Mouse (Mus musculus): ENCODE measurements around the gene Hist1h3c.
"Not testable (repeated sequence)": the region's sequence is repeated elsewhere in the genome, so short reads cannot be mapped to it uniquely, and the experiment has no call there.

Hist1h3c gene

DNA sequence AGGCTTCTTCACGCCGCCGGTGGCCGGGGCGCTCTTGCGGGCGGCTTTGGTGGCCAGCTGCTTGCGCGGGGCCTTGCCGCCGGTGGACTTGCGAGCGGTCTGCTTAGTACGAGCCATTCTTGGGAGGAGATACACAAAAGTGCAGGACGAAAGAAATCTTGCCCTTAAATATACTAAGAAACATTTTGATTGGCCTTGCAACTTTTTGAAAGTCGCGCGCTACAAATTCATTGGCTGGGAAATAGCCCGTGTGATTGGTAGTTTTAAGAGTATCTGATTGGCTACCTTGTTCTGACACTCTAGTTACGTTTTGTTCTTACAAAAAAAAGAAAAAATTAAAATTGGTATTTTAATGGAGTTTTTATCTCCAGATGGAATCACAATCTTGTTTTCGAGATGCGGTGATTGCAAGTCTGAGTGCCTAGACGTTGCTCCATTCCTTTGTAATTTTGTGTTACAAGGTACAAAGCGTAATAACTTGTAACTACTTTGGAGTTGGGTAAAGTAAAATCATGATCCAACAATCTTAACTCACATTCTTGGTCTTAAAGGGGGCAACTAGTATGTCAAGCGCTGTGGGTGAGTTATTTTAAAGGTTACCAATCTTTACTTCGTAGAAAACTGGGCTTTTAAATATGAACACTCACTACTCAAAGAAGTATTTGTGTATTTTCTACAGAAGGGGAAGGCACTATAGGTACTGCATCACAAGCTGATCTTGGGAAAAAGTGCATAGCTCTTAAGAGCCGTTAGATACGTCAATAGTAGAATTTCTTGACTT lies at the start of gene Hist1h3c:
TSS of gene Hist1h3c (minus strand) at position 222 of the 781 bp plus-strand sequence.
- peak; percentile 70 for DNase-seq (ENCODE audit: low spot score)

DNA sequence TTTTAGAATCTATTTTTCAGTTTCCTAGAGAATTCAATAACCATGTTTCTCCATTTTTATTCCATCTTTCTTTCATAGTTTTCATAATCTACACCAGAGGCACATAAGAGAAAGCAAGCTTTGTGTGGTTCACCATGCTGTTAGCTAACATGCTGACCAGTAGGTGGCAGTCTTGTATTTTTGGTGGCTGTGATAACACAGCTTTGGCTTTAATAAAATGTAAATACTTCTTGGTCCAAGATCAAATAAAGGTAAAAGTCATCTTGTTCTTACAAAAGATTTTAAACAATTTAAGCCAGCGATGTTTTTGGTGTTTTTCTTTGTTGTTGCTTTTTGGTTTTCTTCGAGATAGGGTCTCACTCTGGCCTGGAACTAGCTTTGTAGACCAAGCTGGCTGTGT lies 47.1 kb upstream of the Hist1h3c start:
- DNase-seq (ENCODE audit: low spot score): peak; percentile 29

DNA sequence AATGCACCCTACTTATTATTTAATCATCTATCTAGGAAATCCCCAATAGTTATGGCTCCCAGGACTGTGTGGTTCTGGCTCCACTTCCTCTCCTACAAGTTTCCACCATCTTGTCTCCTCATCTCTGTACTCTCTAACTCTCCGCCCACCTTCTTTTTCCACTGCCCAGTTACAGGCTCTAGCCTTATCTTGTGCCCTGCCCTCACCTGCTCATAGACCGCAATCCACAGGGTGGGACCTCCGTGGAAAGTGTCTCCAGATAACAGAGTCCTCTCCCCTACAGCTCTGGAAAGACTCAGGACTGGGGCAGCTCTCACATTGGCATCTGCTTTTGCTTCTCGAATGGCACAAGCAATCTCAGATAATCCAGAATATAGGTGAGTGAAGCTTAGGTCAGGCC lies 33.6 kb upstream of the Hist1h3c start:
- no peak for DNase-seq (ENCODE audit: low spot score)

- no peak for DNase-seq (ENCODE audit: low spot score)
Observed at GRCm38 (mm10) chr13:23778339-23778738, 32.9 kb upstream of the Hist1h3c start.

DNA sequence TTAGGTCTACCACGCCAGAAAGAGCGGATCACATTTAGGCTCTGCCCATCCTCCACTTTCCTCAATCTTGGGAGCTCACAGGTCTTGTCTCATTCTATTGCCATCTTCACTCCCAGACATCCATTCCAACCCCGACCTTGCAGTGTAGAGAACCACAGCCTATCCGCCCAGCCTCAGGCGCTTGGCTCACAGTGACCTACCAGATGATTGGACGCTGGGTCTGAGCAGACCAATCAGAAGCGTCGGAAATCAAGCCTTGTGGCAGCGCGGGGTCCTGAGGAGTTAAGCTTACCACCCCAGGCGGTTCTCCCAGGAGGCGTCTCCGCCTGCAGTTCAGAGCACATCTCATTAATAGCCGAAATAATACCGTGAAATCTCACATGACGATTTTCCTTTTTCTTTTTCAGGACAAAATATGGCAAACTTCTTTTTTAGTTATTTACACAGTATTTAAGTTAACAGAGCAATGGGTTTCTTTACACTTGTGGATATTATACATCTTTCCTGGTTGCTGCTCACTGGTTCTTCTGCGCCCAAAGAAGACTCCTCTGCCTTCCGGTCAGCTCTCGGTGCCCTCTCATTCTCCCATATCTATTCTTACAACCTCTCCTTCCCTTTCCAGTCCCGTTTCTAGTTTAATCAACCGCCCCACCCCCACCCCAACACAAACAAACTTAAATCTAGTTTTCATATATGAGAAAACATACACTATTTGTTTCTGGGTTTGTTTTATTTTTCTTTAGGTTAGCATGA lies 27.3 kb upstream of the Hist1h3c start:
- peak; percentile 27 for DNase-seq (ENCODE audit: low spot score)

DNA sequence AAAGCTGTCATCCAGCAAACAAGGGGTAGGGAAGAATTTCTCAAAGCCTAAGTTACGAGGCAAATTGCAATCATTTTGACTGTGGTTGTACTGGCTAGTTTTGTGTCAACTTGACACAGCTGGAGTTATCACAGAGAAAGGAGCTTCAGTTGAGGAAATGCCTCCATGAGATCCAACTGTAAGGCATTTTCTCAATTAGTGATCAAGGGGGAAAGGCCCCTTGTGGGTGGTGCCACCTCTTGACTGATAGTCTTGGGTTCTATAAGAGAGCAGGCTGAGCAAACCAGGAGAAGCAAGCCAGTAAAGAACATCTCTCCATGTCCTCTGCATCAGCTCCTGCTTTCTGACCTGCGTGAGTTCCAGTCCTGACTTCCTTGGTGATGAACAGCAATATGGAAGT lies 24.2 kb upstream of the Hist1h3c start, which contains the start of gene Trim38:
TSS of gene Trim38 (plus strand) at position 301 of the 400 bp plus-strand sequence.
- not testable (repeated sequence) for DNase-seq (ENCODE audit: low spot score)

DNA sequence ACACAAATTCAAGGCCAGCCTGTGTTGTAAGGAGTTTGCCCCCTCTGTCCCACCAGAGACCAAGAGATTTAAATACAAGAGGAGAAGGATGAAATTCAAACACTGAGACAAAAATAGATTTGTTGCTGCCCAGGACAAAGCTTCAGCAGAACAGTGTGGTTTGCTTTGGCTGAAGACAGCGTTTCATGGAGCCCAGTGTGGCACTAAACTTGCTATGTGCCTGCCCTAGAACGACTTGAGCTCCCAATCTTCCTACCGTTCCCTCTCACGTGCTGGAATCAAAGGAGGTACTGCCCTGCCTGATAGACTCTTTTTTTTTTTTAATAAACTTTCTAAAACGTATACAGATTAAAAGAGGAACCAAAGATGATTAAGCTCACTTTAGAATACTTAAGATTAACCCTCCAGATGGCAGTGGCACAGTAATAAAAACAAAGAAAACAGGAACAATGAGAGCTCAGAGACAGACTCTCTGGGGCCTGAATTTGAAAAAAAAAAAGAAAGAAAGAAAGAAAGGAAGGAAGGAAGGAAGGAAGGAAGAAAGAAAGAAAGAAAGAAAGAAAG lies 23.5 kb upstream of the Hist1h3c start:
- DNase-seq (ENCODE audit: low spot score): no peak

GRCm38 (mm10) chr13:23766772-23767171 lies 21.4 kb upstream of the Hist1h3c start:
- no peak for DNase-seq (ENCODE audit: low spot score)

GRCm38 (mm10) chr13:23765172-23765513 lies 19.7 kb upstream of the Hist1h3c start:
- no peak for DNase-seq (ENCODE audit: low spot score)

- no peak for DNase-seq (ENCODE audit: low spot score)
Observed at GRCm38 (mm10) chr13:23764324-23765171, 19.1 kb upstream of the Hist1h3c start.

- peak; percentile 71 for DNase-seq (ENCODE audit: low spot score)
Observed at GRCm38 (mm10) chr13:23763586-23764323, 18.4 kb upstream of the Hist1h3c start, which contains the start of gene Hist1h1a. Gene Hist1h1a (plus strand): TSS chr13:23763666.

DNA sequence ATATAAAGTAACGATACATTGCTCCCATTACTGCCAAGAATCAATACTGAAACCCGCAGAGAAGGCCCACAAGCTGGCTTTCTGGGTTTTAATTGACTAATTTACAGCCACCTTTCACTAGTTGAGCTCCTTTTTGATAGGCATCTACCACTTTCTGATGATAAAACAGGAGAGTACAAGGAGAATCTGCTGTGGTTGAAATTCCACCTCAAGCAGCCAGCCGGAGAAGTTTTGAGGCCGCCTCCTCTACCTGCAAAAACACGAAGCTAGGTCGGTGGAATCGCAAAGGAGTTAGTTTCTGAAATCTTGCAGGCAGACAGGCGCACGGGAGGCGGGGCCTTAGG lies 17.8 kb upstream of the Hist1h3c start:
- DNase-seq (ENCODE audit: low spot score): no peak

DNA sequence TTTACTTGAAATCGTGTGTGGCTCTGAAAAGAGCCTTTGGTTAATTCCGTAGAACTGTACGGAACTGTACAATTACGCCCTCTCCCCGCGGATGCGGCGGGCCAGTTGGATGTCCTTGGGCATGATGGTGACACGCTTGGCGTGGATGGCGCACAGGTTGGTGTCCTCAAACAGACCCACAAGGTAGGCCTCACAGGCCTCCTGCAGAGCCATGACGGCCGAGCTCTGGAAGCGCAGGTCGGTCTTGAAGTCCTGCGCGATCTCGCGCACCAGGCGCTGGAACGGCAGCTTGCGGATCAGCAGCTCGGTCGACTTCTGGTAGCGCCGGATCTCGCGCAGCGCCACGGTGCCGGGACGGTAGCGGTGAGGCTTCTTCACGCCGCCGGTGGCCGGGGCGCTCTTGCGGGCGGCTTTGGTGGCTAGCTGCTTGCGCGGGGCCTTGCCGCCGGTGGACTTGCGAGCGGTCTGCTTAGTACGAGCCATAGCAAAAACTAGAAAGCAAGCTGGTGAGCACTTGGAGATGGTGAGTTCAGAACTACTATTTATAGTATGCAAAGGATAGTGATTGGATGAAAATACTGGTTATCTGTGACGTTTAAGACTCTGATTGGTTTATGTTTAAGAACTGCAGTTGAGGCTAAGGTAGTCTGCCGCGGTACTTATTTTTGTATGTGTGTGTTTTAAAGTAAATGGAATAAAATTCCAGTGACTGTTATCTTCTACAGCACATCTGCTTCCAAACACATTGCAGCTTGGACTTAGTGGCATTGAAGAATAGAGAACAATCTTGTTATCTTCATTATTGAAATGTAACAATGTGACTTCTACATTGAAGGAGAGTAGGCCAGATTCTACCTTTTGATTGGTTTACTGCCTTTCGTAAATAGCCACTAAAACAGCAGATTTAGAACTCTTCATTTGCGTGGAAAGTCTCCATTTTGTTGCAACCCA lies 16.7 kb upstream of the Hist1h3c start, which contains the start of gene Hist1h3a:
TSS of gene Hist1h3a (minus strand) at position 516 of the 951 bp plus-strand sequence.
- not testable (repeated sequence) for DNase-seq (ENCODE audit: low spot score)

DNA sequence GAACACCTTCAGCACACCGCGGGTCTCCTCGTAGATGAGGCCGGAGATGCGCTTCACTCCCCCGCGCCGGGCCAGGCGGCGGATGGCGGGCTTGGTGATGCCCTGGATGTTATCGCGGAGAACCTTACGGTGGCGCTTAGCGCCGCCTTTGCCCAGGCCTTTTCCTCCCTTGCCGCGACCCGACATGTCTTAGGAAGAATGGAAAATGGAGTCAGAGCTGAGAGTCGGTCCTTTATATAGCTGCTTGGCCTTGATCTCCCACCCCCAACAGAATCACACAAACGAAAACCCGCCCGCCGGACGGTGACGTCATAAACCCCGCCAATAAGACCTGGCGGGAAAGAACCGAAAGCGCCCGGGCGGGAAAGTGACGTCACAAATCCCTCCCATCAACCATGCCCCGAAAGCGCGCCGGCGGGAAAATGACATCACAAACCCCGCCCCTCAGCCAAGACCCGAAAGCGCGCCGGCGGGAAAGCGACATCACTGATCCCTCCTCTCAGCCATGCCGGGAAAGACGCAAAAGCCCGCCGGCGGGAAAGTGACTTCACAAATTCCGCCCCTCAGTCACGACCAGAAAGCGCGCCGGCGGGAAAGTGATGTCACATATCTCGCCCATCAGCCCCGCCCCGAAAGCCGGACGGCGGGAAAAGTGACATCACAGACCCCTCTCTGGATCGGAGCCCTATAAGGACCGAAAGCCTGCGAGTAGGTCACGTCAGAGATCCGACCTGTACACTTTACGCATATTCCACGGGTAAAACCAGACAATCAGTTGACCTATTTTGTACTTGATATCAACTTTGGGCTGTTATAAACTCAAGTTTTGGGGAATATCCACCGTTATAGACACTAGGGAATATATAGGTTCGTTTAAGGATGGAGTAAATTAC lies 15.8 kb upstream of the Hist1h3c start, which contains the start of gene Hist1h4a:
TSS of gene Hist1h4a (minus strand) at position 259 of the 893 bp plus-strand sequence.
- DNase-seq (ENCODE audit: low spot score): peak; percentile 94

- no peak for DNase-seq (ENCODE audit: low spot score)
Observed at GRCm38 (mm10) chr13:23760240-23760971, 15.0 kb upstream of the Hist1h3c start.

- no peak for DNase-seq (ENCODE audit: low spot score)
Observed at GRCm38 (mm10) chr13:23759916-23760239, 14.5 kb upstream of the Hist1h3c start.

DNA sequence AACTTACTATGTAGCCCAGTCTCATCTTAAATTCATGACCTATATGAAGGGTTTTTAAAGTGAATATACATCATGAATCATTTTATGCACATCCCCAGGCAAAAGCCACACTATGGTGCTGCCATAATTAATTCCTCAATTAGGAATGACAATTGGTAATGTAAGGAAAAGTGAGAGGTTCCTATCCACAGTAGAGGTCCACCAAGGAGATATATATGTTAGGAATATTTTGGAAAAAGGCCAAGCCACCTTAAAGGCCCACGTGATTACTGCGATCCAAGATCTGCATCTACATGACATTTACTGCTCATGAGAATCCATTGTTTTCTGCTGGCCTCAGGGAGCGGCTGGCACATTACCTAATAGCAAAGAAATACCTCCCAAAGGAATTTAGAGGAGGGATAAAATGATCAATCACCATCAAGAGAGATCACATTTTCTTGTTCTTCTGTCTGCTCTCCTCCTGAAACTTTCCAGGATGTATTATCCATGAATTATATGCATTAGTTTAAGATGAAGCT lies 13.9 kb upstream of the Hist1h3c start:
- DNase-seq (ENCODE audit: low spot score): no peak

DNA sequence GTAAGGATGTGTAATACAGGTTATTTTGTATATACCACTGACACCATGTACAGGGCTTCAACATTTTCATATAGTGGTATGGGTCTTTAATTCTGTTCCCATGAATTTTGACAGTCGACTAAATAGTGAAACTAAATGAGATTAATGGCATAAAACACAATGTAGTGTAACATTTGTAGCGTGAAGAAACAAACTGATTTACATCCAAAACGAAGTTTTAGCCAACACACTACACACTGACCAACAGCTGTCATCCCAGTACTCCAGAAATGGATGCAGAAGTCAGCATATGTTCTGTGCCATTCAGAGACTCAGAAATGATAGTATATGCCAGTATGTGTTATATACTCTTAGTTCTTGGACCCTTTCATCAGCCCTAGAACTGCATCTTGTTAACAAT lies 12.5 kb upstream of the Hist1h3c start:
- no peak for DNase-seq (ENCODE audit: low spot score)
